Comparison of ENCODE assay signal across 20 mouse cellular contexts in genomic region chr4:150255181-150255580, GRCm38 (mm10). TPM values are rescaled to one million over a fixed set of nuclear protein-coding genes. Genes with fewer than 3 reads are reported as not detected.
"Had no signal": no experiment of that assay in that cellular context is flagged by ENCODE, and none has a peak within 500 bp of the region (broad histone marks: within the 10 kb centered on the region; RNA-seq: fewer than 3 reads in every experiment).

No protein-coding gene starts in this region.

- H3K4me2 ChIP-seq: limb, embryonic 13.5 days; midbrain, embryonic 12.5 days; neural tube, embryonic 12.5 days had no signal

- H3K27me3 ChIP-seq: limb, embryonic 13.5 days; midbrain, embryonic 12.5 days; neural tube, embryonic 12.5 days had no signal

- H3K9ac ChIP-seq: limb, embryonic 13.5 days; liver, embryonic 14.5 days; midbrain, embryonic 12.5 days; neural tube, embryonic 12.5 days had no signal

- DNase-seq: kidney, adult 2 months; kidney, postnatal 36 days; left cerebral cortex, postnatal 4 days; lung, adult 18-20 months; right cerebral cortex, postnatal 14 days; thymus, postnatal 4 days had no signal

- H3K9me3 ChIP-seq: limb, embryonic 13.5 days; midbrain, embryonic 12.5 days; neural tube, embryonic 12.5 days had no signal

- H3K27ac ChIP-seq: kidney, postnatal 0 days; limb, embryonic 13.5 days; liver, embryonic 14.5 days; midbrain, embryonic 12.5 days; neural tube, embryonic 12.5 days; stomach, postnatal 0 days had no signal

- H3K4me3 ChIP-seq: limb, embryonic 13.5 days; midbrain, embryonic 12.5 days; myocyte; neural tube, embryonic 12.5 days had no signal

RNA-seq across cellular contexts. Expression of gene Car6, which starts 54.0 kb away (rescaled TPM):
- total RNA-seq: layer of hippocampus, adult 18-20 months; layer of hippocampus, postnatal 10 days; left cerebral cortex, adult 18-20 months; left cerebral cortex, postnatal 10 days; left cerebral cortex, postnatal 4 days; liver, adult 2 months; megakaryocyte-erythroid progenitor cell, adult 5-6 weeks had no signal
- polyA plus RNA-seq: kidney, adult 2 months; kidney, postnatal 0 days; liver, adult 2 months; lung, embryonic 16.5 days; midbrain, embryonic 12.5 days; neural tube, embryonic 12.5 days; stomach, postnatal 0 days had no signal
